Mouse (Mus musculus) heart, embryonic 16.5 days (tissue): Measurements from ENCODE around the gene Ltbp1. TPM values are rescaled to one million over a fixed set of nuclear protein-coding genes. Genes with fewer than 3 reads are reported as not detected.

Source experiments
- ATAC-seq: fragments of 200-750 bp; cut with Nextera tagmentation; replicated peaks from 2 replicates; pipeline ENCODE4 v1.8.0; 2017; ENCODE audit warnings: moderate number of reproducible peaks; ENCODE audit not compliant: insufficient read depth, low FRiP score; ENCODE audit errors: extremely low read depth
- H3K27ac ChIP-seq: fragments of 300-500 bp; sonication (generic); 2 replicates; pipeline ENCODE4 v1.5.1; 2014; ENCODE audit warnings: mild to moderate bottlenecking, low read length, control low read depth, moderate library complexity
- H3K27me3 ChIP-seq: fragments of 300-500 bp; sonication (generic); 2 replicates; pipeline ENCODE4 v1.6.1; 2014; ENCODE audit warnings: low read length, mixed read lengths; ENCODE audit not compliant: control insufficient read depth, insufficient read depth
- H3K36me3 ChIP-seq: fragments of 300-500 bp; sonication (generic); 2 replicates; pipeline ENCODE4 v1.6.1; 2014; ENCODE audit not compliant: control insufficient read depth, insufficient read depth
- H3K4me1 ChIP-seq: fragments of 300-500 bp; sonication (generic); 2 replicates; pipeline ENCODE4 v1.6.1; 2014; ENCODE audit warnings: low read length, mixed read lengths; ENCODE audit not compliant: control insufficient read depth, insufficient read depth
- H3K4me2 ChIP-seq: fragments of 300-500 bp; sonication (generic); 2 replicates; pipeline ENCODE4 v1.6.1; 2014; ENCODE audit warnings: low read depth, mild to moderate bottlenecking, control low read depth, low read length
- H3K4me3 ChIP-seq: fragments of 300-500 bp; sonication (generic); 2 replicates; pipeline ENCODE4 v1.5.1; 2014; ENCODE audit warnings: mild to moderate bottlenecking, control low read depth, low read length
- H3K9ac ChIP-seq: fragments of 300-500 bp; sonication (generic); 2 replicates; pipeline ENCODE4 v1.6.1; 2014; ENCODE audit warnings: low read length, control low read depth
- H3K9me3 ChIP-seq: fragments of 300-500 bp; sonication (generic); replicated peaks from 2 replicates; pipeline ENCODE4 v1.6.1; 2016; ENCODE audit warnings: low read length; ENCODE audit not compliant: control insufficient read depth
- WGBS: fragments of 180-500 bp; shearing (Covaris S2); extraction: QIAGEN DNeasy Blood & Tissue Kit; methylation state at CpG from one replicate; pipeline ENCODE4 v1.1.7; 2014; 5-methylcytosine and 5-hydroxymethylcytosine counted together
- polyA plus RNA-seq: library from polyadenylated mRNA; unstranded; fragments of >200 nt; fragmentation: Nextera tagmentation; extraction: Ambion mirVana; gene quantifications from 2 replicates; pipeline ENCODE4 v1.2.1, GENCODE M21; 2015

Gene Ltbp1
- polyA plus RNA-seq, 1 experiment from 2014 or later, result 15.6 TPM

DNA sequence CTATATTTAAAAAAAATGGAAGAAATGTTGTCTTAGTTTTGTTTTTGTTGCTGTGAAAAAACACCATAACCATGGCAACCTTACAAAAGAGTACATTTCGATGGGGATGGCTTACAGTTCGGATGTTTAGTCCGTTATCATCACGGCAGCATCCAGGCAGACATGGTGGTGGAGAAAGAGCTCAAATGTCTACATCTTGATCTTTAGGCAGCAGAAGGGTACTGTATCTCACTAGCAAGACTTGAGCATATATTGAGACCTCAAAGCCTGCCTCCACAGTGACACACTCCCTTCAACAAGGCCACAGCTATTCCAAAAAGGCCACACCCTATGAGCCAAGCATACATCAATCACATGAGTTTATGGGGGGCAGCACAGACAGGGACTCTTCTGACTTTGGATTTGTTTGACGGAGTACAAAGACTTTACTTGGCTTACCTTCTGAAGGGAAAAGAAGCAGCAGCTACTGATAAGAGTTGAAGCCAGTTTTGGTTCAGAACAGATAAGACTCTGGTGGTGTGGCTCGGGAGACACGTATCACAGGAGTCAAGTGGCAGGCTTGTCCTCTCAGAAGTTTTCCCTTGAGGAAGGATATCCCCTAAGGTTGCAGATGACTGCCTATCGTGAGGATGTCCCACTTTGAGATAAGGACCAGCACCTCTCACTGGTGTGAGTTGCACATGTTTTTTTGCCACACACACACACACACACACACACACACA lies 153.9 kb downstream of the Ltbp1 start:
- Histone ChIP-seq H3K4me3 (no peak overlapping the region), H3K36me3 (no peaks in the 10 kb centered on the region), H3K9me3 (no peaks in the 10 kb centered on the region), H3K27ac (no peak overlapping the region), H3K27me3 (no peaks in the 10 kb centered on the region), H3K9ac (no peak overlapping the region), H3K4me1 (peaks cover 8% of the 10 kb centered on the region; the same call in 1 of the 2 replicates), H3K4me2 (no peak overlapping the region)
- 62% methylated on average over 8 of the region's 8 CpGs for WGBS
- ATAC-seq, result no peak

DNA sequence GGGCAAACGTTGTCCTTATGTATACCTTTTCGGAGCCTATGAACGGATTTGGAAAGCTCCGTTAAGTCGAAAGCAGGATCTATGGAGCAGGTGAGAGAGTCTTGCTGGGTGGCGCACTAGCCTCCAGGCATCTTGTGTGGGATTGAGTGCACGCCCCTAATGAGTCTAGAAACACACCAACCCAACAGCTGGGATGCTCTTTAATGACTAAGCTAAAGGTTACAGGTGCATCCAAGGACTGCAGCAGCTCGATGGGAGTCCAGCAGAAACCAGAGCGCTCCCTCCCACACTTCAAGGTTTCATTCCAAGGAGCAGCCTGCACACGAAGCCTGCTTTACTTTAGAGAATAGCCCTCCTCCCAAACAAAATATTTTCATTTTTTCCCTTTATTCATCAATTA lies 155.7 kb downstream of the Ltbp1 start:
- no peaks in the 10 kb centered on the region for H3K36me3 ChIP-seq
- no peaks in the 10 kb centered on the region for H3K27me3 ChIP-seq
- H3K9ac ChIP-seq, result no peak overlapping the region
- WGBS, result 90% methylated on average over 10 of the region's 10 CpGs
- no peak overlapping the region for H3K4me3 ChIP-seq
- H3K9me3 ChIP-seq, result no peaks in the 10 kb centered on the region
- peaks cover 12% of the 10 kb centered on the region; the same call in 1 of the 2 replicates for H3K4me1 ChIP-seq
- H3K4me2 ChIP-seq, result no peak overlapping the region
- H3K27ac ChIP-seq, result no peak overlapping the region
- ATAC-seq, result no peak

DNA sequence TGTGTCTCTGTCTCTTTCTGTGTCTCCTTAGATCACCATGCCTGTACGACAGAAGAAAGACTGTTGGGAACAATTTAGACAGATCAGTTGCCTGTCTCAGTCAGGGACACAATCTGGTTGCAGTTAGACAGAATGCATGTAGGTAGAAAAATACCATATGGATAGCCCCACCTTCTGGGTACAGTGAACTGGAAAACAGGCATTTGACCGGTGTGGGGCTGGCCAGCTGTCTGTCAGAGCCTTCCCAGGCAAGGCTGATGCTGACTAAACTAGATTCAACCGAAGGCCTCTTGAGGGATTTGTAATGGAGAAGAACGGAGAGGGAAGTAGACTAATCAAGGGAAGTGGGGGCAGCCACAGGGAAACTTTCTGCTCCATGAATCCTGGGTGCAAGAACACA lies 156.6 kb downstream of the Ltbp1 start:
- no peak overlapping the region for H3K4me2 ChIP-seq
- H3K4me3 ChIP-seq, result no peak overlapping the region
- WGBS, result 66% methylated on average over 4 of the region's 4 CpGs
- H3K27ac ChIP-seq, result no peak overlapping the region
- no peak for ATAC-seq
- H3K9me3 ChIP-seq, result no peaks in the 10 kb centered on the region
- H3K9ac ChIP-seq, result no peak overlapping the region
- H3K36me3 ChIP-seq, result no peaks in the 10 kb centered on the region
- no peaks in the 10 kb centered on the region for H3K27me3 ChIP-seq
- peaks cover 12% of the 10 kb centered on the region; the same call in 1 of the 2 replicates for H3K4me1 ChIP-seq

DNA sequence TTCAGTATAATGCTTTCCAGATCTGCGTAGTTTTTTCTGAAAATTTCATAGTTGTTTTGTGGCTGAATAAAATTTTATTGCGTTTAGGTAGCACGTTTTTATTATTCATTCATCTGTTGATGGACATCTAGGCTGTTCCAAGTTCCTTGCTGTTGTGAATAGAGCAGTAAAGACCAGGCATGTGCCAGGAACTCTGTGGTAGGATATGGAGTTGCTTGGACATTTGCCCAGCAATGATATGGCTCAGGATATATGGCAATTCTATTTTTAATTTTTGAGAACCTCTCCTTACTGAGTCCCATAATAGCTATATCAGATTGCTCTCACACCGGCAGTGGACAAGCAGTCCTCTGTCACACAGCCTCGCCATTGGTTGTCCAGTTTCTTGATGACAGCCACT lies 159.2 kb downstream of the Ltbp1 start:
- H3K4me1 ChIP-seq, result peaks cover 10% of the 10 kb centered on the region
- H3K36me3 ChIP-seq, result no peaks in the 10 kb centered on the region
- no peak overlapping the region for H3K9ac ChIP-seq
- no peaks in the 10 kb centered on the region for H3K9me3 ChIP-seq
- 54% methylated on average over 5 of the region's 5 CpGs for WGBS
- H3K27ac ChIP-seq, result no peak overlapping the region
- ATAC-seq, result no peak
- H3K4me3 ChIP-seq, result no peak overlapping the region
- no peak overlapping the region for H3K4me2 ChIP-seq
- no peaks in the 10 kb centered on the region for H3K27me3 ChIP-seq

DNA sequence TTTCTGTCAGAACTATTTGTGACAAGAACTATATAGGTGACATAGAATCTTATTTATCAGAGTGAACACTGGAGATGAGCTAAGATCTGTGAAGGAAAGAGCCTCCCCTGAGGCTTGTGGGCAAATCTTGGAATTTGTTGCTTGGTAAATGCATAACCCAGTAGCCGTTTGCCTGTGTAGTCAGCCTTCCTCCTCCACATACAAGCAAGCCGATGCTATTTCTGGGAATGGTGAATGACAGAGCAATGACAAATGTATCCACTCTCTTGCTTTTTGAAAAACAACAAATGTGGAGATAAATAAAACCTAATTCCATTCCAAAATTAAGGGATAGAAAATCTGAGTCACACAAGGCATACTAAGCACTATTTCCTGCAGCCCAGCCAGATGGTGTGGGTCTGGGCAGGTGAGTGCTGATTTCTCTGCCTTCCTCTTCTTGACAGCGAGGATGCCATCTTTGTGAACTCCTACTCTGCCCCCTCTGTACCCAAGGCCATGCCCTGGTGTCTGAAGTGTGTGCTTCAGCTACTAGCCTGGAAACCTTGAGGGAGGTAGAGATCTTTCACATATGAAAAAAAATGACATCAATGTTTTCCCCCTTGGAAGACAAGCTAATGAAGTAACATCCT lies 163.3 kb downstream of the Ltbp1 start:
- H3K4me3 ChIP-seq, result no peak overlapping the region
- no peak overlapping the region for H3K4me2 ChIP-seq
- peaks cover 18% of the 10 kb centered on the region for H3K4me1 ChIP-seq
- 56% methylated on average over 3 of the region's 3 CpGs for WGBS
- ATAC-seq, result no peak
- no peaks in the 10 kb centered on the region for H3K9me3 ChIP-seq
- H3K36me3 ChIP-seq, result no peaks in the 10 kb centered on the region
- H3K27ac ChIP-seq, result no peak overlapping the region
- H3K9ac ChIP-seq, result no peak overlapping the region
- H3K27me3 ChIP-seq, result no peaks in the 10 kb centered on the region

DNA sequence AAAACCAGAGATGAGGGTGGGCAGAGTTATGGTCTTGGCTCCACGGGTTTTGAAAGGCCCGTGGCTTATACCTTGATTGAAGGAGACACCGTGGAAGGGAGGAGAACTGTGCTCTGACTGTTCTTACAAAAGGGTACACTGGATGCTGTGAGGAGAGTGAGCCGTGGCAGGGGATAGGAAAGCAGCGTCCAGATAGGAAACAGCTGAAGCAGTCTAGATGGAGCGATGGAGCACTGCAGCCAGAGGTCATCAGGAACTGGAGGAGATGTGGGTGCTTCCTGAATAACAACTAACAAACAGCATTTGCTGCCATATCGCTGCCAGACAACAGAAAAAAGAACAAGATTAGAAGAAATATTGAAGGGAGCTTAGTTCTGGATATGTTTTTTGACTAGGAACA lies 166.3 kb downstream of the Ltbp1 start:
- H3K4me3 ChIP-seq, result no peak overlapping the region
- no peak overlapping the region for H3K4me2 ChIP-seq
- H3K36me3 ChIP-seq, result no peaks in the 10 kb centered on the region
- WGBS, result 69% methylated on average over 7 of the region's 7 CpGs
- H3K4me1 ChIP-seq, result peaks cover 20% of the 10 kb centered on the region
- H3K9me3 ChIP-seq, result no peaks in the 10 kb centered on the region
- no peak overlapping the region for H3K9ac ChIP-seq
- H3K27ac ChIP-seq, result no peak overlapping the region
- no peak for ATAC-seq
- H3K27me3 ChIP-seq, result no peaks in the 10 kb centered on the region

DNA sequence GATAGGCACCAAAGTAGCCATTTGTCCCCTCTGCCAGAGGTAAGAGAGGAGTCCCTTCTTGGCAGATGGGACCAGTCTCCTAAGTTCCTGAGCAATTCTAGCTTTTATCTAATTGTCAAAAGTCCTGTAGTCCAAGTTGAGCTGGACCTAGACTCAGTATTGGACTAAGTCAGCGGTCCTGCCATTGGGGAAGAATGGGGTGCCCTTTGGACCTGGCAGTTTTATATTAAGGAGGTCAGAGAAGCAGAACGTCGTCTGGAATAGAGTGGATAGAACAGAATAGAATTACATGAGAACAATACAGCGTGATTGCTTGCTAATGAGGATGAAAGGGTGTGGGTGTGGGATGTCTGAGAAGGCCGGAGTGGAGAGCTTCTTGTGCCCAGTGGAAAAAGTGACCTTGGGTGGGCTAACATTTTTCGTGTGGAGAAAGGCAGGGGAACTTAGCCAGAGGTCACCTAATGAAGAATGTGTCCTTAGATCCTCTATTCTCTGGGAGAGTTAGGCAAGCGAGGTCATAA lies 167.4 kb downstream of the Ltbp1 start:
- ATAC-seq, result no peak
- Histone ChIP-seq H3K9me3 (no peaks in the 10 kb centered on the region), H3K36me3 (no peaks in the 10 kb centered on the region), H3K27ac (no peak overlapping the region), H3K4me1 (peaks cover 23% of the 10 kb centered on the region), H3K4me3 (no peak overlapping the region), H3K4me2 (no peak overlapping the region), H3K9ac (no peak overlapping the region), H3K27me3 (no peaks in the 10 kb centered on the region)
- WGBS, result 85% methylated on average over 7 of the region's 7 CpGs

DNA sequence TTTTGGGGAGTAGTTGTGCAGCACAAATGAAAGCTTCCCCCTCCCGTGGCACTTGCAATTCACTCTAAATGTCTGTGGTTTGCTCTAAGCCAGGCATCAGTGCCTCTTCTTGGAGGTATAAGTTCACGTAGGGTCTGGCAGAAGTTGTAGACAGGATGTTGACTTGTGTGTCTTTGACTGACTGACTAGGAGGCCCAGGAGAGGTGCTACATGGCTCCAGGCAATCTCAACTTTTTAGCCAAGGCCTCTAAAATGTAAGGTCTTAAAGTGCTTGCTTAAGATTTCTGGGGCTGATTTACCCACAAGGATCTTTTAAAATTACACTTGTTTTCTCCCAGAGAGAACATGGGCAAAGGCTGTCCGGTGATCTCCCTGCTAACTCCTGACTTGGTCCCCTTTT lies 169.1 kb downstream of the Ltbp1 start:
- WGBS, result 82% methylated on average over 3 of the region's 3 CpGs
- Histone ChIP-seq H3K4me2 (no peak overlapping the region), H3K27ac (no peak overlapping the region), H3K9ac (no peak overlapping the region), H3K9me3 (no peaks in the 10 kb centered on the region), H3K4me1 (peaks cover 29% of the 10 kb centered on the region), H3K36me3 (no peaks in the 10 kb centered on the region), H3K4me3 (no peak overlapping the region), H3K27me3 (no peaks in the 10 kb centered on the region)
- ATAC-seq, result no peak
